Mouse (Mus musculus) lung, postnatal 36 days (tissue): ENCODE measurements at regions not wholly inside any gene's neighbourhood (a gene's known extent, or its start where the extent isn't known, plus 50 kb on each side); places are given as distances from the start of the nearest gene placed in this dataset.

Experiments
- DNase-seq: peaks from one replicate; pipeline ENCODE4 v3.0.0; 2022; ENCODE audit warnings: mixed read lengths

GRCm38 (mm10) chr13:5803540-5804380 is 57.5 kb upstream of the Klf6 start:
- DNase-seq = peak; percentile 94

GRCm38 (mm10) chr13:5804381-5804941 is 56.8 kb upstream of the Klf6 start:
- DNase-seq = peak; percentile 46

- DNase-seq = no peak
Observed at GRCm38 (mm10) chr13:5808380-5808779, 52.9 kb upstream of the Klf6 start.
